Mouse (Mus musculus) c-Kit-positive CD71-positive TER-119-negative erythroid progenitor cells, embryonic 14.5 days (primary cell): ENCODE results near the gene Bzw2.
A peak's percentile ranks its signal among the peaks of the same experiment; 100 is the strongest.

ENCODE experiments used
- DNase-seq: peaks from one replicate; pipeline ENCODE4 v3.0.0-alpha.2; 2013; ENCODE audit warnings: low read depth

Gene Bzw2

GRCm38 (mm10) chr12:36157638-36158308, at the start of gene Bzw2:
TSS of gene Bzw2 (minus strand) at chr12:36158080.
- peak; percentile 63 for DNase-seq

- no peak for DNase-seq
Observed at GRCm38 (mm10) chr12:36207072-36207799, 49.4 kb upstream of the Bzw2 start.

- DNase-seq: peak; percentile 14
Observed at GRCm38 (mm10) chr12:36205579-36206119, 47.8 kb upstream of the Bzw2 start.

DNA sequence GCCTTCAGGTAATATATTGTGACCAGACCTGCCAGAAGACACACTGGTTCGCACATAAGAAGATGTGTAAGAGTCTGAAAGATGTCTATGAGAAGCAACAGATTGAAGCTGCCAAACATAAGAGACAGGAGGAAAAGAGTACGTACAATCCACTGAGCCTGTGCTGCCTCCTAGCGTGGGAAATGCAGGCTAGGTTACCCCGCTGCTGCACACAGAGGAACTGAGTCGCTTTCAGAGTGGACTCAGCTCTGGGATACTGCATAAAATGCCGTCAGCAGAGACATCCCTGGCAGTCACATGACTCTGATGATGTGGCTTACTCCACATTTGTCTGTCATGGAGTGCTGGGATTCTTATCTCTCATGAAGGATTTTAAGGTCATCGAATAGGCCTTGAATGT, 37.1 kb upstream of the Bzw2 start:
- no peak for DNase-seq

GRCm38 (mm10) chr12:36190343-36190742, 32.5 kb upstream of the Bzw2 start:
- no peak for DNase-seq

DNA sequence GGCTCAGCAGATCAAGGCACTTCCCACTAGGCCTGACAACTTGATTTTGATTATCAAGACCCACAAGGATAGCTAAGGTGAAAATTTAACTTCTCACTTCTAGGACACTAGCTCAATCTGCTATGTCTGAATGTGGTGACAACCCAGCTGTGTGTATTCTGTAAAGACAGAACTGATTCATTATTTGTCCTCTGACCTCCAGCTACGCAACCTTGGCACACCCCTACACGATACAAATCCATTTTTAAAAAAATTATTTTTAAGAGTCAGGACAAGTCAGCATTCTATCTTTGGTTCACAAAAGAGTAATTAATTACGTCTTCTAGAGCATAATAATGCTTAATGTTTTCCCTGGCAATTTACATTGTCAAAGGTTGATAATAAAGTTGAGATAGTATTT, 31.7 kb upstream of the Bzw2 start:
- no peak for DNase-seq

- no peak for DNase-seq
Observed at GRCm38 (mm10) chr12:36187081-36187480, 29.2 kb upstream of the Bzw2 start.

DNA sequence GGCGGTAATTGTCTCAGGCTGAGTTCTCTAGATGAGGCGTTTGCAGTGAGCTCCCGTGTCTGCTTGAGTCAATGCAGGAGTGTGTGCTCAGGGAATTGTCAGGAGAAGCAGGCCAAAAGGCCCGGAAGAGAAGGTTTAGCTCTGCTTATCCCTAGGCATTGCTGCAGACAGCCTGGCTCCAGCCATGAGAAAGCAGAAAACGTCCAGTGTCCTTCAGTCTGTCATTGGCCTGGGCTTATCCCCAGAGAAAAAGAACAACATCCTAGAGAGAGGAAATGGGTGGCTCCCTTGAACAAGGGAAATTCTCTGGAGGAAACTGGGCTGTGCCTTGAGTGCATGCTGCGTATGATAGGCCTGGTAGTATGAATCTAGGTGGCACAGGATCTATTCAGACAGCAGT, 24.7 kb upstream of the Bzw2 start:
- DNase-seq: no peak

- no peak for DNase-seq
Observed at GRCm38 (mm10) chr12:36177227-36177626, 19.3 kb upstream of the Bzw2 start.

- DNase-seq: no peak
Observed at GRCm38 (mm10) chr12:36165299-36165698, 7.4 kb upstream of the Bzw2 start.

DNA sequence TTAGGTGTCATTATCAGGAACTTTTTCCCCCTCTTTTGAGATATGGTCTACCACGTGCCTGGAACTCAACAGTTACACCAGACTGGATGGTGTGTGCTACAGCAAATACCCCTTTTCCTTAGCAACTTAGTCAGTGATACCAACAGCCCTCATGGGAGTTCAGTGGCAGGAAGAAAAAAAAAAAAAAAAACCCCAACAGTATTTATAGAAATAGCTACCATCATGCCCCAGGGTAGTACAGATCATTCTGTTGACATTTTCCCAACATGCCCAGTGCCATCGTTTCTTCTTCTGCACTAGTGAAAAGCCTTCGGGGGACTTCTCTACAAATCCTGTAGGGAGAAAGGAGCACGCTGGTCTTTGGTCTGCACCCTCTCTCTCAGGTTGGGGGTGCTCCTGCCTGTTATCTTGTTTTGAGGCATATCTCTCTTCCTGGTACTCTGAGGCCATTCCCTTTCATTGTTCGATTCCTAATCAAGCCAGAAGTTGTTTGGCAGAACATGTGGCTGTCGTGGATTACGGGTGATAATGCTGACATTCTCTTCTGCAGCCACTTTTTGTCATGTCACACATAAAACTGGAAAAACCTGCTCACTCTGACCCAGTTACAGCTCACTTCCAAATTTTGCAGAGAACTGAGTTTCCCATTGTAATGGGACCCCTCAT, 6.4 kb upstream of the Bzw2 start:
- no peak for DNase-seq

DNA sequence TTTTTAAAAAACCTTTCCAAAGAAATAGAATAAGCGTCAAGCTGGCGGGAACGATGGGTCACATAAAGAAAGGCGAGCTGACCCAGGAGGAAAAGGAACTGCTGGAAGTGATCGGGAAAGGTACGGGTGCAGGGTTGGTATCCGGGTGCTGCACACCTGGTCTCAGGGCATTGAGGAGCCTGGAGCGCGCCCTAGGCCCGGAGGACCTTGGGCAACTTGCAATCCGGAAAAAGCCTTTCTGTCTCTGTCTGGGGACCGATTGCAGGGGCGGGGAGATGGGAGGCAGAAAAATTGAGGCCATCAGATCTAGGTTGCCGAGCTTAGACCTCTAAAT, 609 bp downstream of the Bzw2 start:
- DNase-seq: no peak

GRCm38 (mm10) chr12:36156637-36157303, 1.1 kb downstream of the Bzw2 start, which contains the start of gene Ankmy2:
TSS of gene Ankmy2 (plus strand) at chr12:36157114.
- peak; percentile 87 for DNase-seq

DNA sequence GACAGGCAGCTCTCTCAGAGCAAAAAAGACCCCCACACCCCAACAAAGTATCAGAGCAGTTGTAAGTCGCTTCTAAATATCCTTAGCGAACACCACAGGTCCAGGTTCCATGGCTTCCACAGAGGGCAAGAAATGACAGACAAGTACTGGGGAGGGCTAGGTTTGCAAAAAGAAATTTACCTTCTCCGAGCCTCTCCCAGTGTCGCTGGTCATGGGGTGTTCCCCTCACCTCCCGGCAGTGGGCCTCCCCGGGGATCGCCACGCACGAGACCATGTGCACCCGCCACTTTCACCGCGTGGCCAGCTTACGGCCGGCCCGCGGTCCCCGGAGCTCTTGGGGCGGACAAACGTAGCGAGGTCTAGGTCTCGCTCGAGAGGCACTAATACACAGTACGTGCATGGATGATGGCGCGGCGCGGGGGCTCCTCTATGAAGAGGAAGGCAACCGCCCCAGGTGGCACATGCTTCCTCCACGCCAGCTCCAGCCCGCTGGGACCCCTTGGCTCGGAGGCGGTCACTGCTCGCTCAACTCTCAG, 1.7 kb downstream of the Bzw2 start:
- no peak for DNase-seq

DNA sequence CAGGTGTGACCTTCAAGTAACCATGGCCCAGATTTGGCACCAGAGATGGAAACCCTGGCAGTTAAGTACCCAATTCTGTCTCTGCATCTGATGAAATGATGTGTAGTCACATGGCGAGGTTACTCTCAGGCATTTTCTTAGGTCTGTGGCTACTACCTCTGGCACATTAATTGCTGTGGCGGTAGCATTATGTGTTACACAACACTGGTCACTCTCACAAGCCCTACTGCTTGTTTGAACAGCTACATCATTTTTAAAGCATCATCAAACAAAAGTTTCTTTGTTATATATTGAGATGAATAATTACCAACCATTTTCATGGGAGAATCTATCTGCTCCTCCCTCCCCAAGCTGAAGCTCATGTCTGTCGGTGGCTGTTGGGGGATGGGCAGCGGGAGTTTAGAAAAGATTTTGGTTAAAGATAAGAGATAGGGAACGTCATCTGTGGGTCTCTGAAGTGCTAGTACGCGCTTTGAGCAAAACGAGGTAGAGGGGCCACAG, 2.7 kb downstream of the Bzw2 start:
- no peak for DNase-seq

GRCm38 (mm10) chr12:36150737-36151136, 7.1 kb downstream of the Bzw2 start:
- no peak for DNase-seq

- no peak for DNase-seq
Observed at GRCm38 (mm10) chr12:36150265-36150664, 7.6 kb downstream of the Bzw2 start.

DNA sequence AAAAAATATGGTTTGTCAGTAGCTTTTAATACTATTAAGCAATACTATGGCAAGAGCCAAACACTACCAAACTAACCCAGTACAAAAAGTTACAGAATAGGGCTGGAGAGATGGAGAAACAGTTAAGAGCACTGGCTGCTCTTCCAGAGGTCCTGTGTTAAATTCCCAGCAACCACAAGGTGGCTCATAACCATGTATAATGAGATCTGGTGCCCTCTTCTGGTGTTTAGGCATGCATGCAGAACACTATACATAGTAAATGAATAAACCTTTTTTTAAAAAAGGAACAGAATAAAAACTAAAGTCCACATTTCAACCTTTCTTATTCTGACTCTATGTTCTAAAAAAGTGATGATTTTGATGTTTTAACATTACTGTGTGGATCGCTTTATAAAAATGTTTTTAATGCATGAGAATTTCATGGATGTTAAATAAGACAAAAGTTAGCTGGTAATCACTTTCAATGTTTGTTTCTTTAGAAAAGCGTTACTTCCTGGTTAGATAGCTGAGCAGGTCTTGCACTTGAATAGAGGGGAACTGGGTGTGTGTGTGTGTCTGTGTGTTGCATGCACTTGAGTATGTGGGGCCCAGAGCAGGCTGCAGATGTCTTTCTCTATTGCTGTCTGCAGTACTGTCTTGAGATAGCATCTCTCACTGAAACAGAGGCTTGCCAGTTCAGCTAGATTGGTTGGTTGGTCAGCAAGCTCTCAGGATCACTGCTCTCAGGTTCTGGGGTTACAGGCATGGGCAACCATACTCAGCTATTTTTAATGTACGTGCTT, 11.5 kb downstream of the Bzw2 start:
- DNase-seq: no peak

- DNase-seq: no peak
Observed at GRCm38 (mm10) chr12:36140401-36140800, 17.5 kb downstream of the Bzw2 start.

DNA sequence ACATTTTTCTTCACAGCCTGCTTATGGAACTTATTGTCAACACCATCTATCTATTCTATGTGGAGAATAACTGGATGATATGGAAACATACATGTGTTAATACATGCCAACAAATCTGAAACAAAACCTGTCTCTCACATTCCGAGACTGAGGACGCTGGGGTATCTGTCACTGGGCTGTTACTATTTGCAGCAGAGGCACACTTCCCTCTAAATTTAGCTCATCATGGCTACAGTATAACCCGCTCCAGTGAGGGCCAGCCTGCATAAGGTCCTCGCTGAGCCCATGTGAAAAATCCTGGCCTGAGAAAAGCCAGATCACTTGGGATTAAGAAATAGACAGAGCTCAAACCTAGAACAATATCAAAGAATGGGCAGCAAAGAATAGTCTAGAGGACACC, 20.7 kb downstream of the Bzw2 start:
- no peak for DNase-seq

GRCm38 (mm10) chr12:36136285-36136684, 21.6 kb downstream of the Bzw2 start:
- no peak for DNase-seq
